Comparison of ENCODE assay signal across 9 mouse cellular contexts in genomic region chr7:67206496-67206895, GRCm38 (mm10).
"Had no signal": no experiment of that assay in that cellular context is flagged by ENCODE, and none has a peak within 500 bp of the region (broad histone marks: within the 10 kb centered on the region; RNA-seq: fewer than 3 reads in every experiment).

No protein-coding gene starts in this region.

- DNase-seq: layer of hippocampus, postnatal 36 days; liver, embryonic 13.5 days; lung, adult 18-20 months; retina, postnatal 1 day; thymus, adult 2 months; thymus, postnatal 25 days had no signal

- H3K9ac ChIP-seq: limb, embryonic 15.5 days; liver, embryonic 13.5 days; midbrain, embryonic 13.5 days; neural tube, embryonic 13.5 days had no signal

- H3K4me1 ChIP-seq: limb, embryonic 15.5 days; neural tube, embryonic 13.5 days had no signal

- H3K36me3 ChIP-seq: limb, embryonic 15.5 days; liver, embryonic 13.5 days; midbrain, embryonic 13.5 days; neural tube, embryonic 13.5 days had no signal

- H3K27ac ChIP-seq: limb, embryonic 15.5 days; liver, embryonic 13.5 days; midbrain, embryonic 13.5 days; neural tube, embryonic 13.5 days had no signal

- H3K4me3 ChIP-seq: limb, embryonic 15.5 days; liver, embryonic 13.5 days; midbrain, embryonic 13.5 days; neural tube, embryonic 13.5 days had no signal

- H3K4me2 ChIP-seq: limb, embryonic 15.5 days; liver, embryonic 13.5 days; midbrain, embryonic 13.5 days; neural tube, embryonic 13.5 days had no signal

- H3K27me3 ChIP-seq: limb, embryonic 15.5 days; liver, embryonic 13.5 days; midbrain, embryonic 13.5 days; neural tube, embryonic 13.5 days had no signal

- H3K9me3 ChIP-seq: limb, embryonic 15.5 days; liver, embryonic 13.5 days; midbrain, embryonic 13.5 days; neural tube, embryonic 13.5 days had no signal
